Mouse (Mus musculus) heart, adult 2 months (tissue): ENCODE measurements around the gene Uroc1.

Experiments
- CTCF ChIP-seq: fragments of 200-600 bp; IDR thresholded peaks from 2 replicates; pipeline ENCODE4 v1.8.1; 2022; ENCODE audit warnings: antibody characterized with exemption, mild to moderate bottlenecking, moderate library complexity
- POLR2A ChIP-seq: fragments of 200-500 bp; IDR thresholded peaks from 2 replicates; pipeline ENCODE4 v1.6.1; 2011; ENCODE audit warnings: mild to moderate bottlenecking, low read depth, low read length, control low read depth; ENCODE audit not compliant: insufficient read depth

DNA sequence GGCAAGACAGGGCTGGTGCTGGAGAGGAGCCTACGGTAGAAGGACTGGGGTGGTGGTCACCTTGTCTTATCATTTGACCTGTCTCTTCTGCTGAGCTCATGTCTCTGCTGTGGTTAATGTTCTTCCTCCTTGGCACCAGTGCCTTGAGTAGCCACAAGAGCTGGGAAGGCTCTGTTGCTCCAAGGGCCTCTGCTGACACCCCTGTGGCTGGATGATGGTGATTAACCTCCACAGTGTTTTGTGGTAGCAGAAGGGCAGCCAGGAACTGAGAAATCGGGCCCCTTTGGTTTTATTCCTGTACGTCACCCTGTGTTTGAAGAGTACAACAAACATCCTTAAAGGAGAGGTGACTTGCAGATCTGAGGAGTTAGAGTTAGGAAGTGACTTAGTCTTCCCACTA, 1.2 kb downstream of the Uroc1 start:
- TF ChIP-seq CTCF (no peak), POLR2A (no peak)
